ENCODE assay signal across 35 mouse cellular contexts in genomic region chr9:120067609-120068008, GRCm38 (mm10). TPM values are rescaled to one million over a fixed set of nuclear protein-coding genes. Genes with fewer than 3 reads are reported as not detected.
"Had no signal": no experiment of that assay in that cellular context is flagged by ENCODE, and none has a peak within 500 bp of the region (broad histone marks: within the 10 kb centered on the region; RNA-seq: fewer than 3 reads in every experiment).

No protein-coding gene starts in this region.

- H3K9me3 ChIP-seq: heart, embryonic 10.5 days; heart, embryonic 12.5 days; hindbrain, embryonic 10.5 days; hindbrain, embryonic 12.5 days; limb, embryonic 10.5 days; limb, embryonic 12.5 days; liver, embryonic 13.5 days had no signal

- H3K4me1 ChIP-seq: heart, embryonic 10.5 days; heart, embryonic 12.5 days; hindbrain, embryonic 10.5 days; hindbrain, embryonic 12.5 days; limb, embryonic 10.5 days; limb, embryonic 12.5 days had no signal

- H3K4me2 ChIP-seq: heart, embryonic 12.5 days; hindbrain, embryonic 12.5 days; hindbrain, embryonic 14.5 days; limb, embryonic 12.5 days; liver, embryonic 11.5 days; liver, embryonic 13.5 days had no signal

- H3K27me3 ChIP-seq: hindbrain, embryonic 12.5 days; limb, embryonic 12.5 days; liver, embryonic 13.5 days had no signal

- DNase-seq: forebrain, postnatal 0 days; gastrocnemius, postnatal 14 days; heart, postnatal 4 days; kidney, adult 18-20 months; kidney, adult 8-10 months; kidney, postnatal 10 days; kidney, postnatal 25 days; kidney, postnatal 4 days; liver, embryonic 13.5 days had no signal

- H3K9ac ChIP-seq: forebrain, postnatal 0 days; heart, embryonic 12.5 days; hindbrain, embryonic 12.5 days; hindbrain, embryonic 14.5 days; limb, embryonic 12.5 days; liver, embryonic 13.5 days had no signal

- H3K36me3 ChIP-seq: heart, embryonic 10.5 days; heart, embryonic 12.5 days; hindbrain, embryonic 10.5 days; hindbrain, embryonic 12.5 days; limb, embryonic 10.5 days; limb, embryonic 12.5 days; liver, embryonic 13.5 days had no signal

- H3K27ac ChIP-seq: heart, embryonic 10.5 days; hindbrain, embryonic 10.5 days; hindbrain, embryonic 12.5 days; hindbrain, embryonic 14.5 days; limb, embryonic 10.5 days; limb, embryonic 12.5 days; liver, embryonic 13.5 days had no signal

- ATAC-seq: forebrain, postnatal 0 days; hindbrain, embryonic 16.5 days had no signal

- H3K4me3 ChIP-seq: heart, embryonic 10.5 days; heart, embryonic 12.5 days; hindbrain, embryonic 10.5 days; hindbrain, embryonic 12.5 days; limb, embryonic 10.5 days; limb, embryonic 12.5 days; liver, embryonic 13.5 days had no signal

RNA-seq across cellular contexts. Expression of gene Ccr8, which starts 24.3 kb away (rescaled TPM):
- total RNA-seq: forebrain, postnatal 0 days; gastrocnemius, adult 18-20 months; gastrocnemius, adult 8-10 months; gastrocnemius, postnatal 14 days; gastrocnemius, postnatal 4 days; granulocyte monocyte progenitor cell, adult 5-6 weeks; heart, adult 18-20 months; heart, adult 8-10 months; heart, postnatal 10 days; heart, postnatal 25 days; heart, postnatal 4 days; layer of hippocampus, postnatal 10 days; layer of hippocampus, postnatal 25 days; left cerebral cortex, adult 8-10 months; left cerebral cortex, postnatal 14 days; left cerebral cortex, postnatal 36 days had no signal
- polyA plus RNA-seq: forebrain, postnatal 0 days; heart, embryonic 10.5 days; heart, embryonic 12.5 days; heart, embryonic 14.5 days; hindbrain, embryonic 10.5 days; hindbrain, embryonic 12.5 days; hindbrain, embryonic 14.5 days; hindbrain, embryonic 16.5 days; kidney, embryonic 14.5 days; kidney, embryonic 16.5 days; limb, embryonic 10.5 days; limb, embryonic 12.5 days; liver, embryonic 11.5 days; liver, embryonic 13.5 days had no signal

RNA-seq across cellular contexts. Expression of gene Xirp1, which starts 44.2 kb away (rescaled TPM):
- total RNA-seq: forebrain, postnatal 0 days; granulocyte monocyte progenitor cell, adult 5-6 weeks had no signal
- polyA plus RNA-seq: forebrain, postnatal 0 days; hindbrain, embryonic 14.5 days; hindbrain, embryonic 16.5 days; inflammation-experienced regulatory T-cells, adult 6 months; kidney, embryonic 14.5 days had no signal
